Mouse (Mus musculus): ENCODE data around the gene Scrt2. TPM values are rescaled to one million over a fixed set of nuclear protein-coding genes. Genes with fewer than 3 reads are reported as not detected.

Scrt2 gene
- polyA plus RNA-seq, 1 experiment from 2014 or later: not detected

DNA sequence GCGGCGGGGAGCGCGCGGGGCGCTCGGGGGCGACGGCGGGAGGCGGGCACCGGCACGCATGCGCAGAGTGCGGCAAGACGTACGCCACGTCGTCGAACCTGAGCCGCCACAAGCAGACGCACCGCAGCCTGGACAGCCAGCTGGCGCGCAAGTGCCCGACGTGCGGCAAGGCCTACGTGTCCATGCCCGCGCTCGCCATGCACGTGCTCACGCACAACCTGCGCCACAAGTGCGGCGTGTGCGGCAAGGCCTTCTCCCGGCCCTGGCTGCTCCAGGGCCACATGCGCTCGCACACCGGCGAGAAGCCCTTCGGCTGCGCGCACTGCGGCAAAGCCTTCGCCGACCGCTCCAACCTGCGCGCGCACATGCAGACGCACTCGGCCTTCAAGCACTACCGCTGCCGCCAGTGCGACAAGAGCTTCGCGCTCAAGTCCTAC lies 12.0 kb downstream of the Scrt2 start:
- TF ChIP-seq CTCF (IDR thresholded peaks at IDR 0.05) (no peak), EP300 (IDR thresholded peaks at IDR 0.05) (no peak)
- Histone ChIP-seq H3K27ac (ENCODE audit: low read length) (no peak overlapping the region), H3K27me3 (replicated peaks; ENCODE audit: insufficient read depth, low read length) (peaks cover 40% of the 10 kb centered on the region), H3K36me3 (ENCODE audit: insufficient read depth, low read length) (no peaks in the 10 kb centered on the region), H3K9ac (replicated peaks; ENCODE audit: low read depth) (no peak overlapping the region), H3K4me2 (replicated peaks; ENCODE audit: low read depth, low read length) (peak overlapping the region; percentile 46), H3K4me1 (ENCODE audit: insufficient read depth, low read depth, low read length) (no peaks in the 10 kb centered on the region), H3K9me3 (ENCODE audit: low read length) (no peaks in the 10 kb centered on the region), H3K4me3 (ENCODE audit: low read depth, low read length) (peak overlapping the region; percentile 15; the same call in 1 of the 2 replicates)
- no peak for ATAC-seq
- WGBS: 6% methylated on average over 27 of the region's 60 CpGs
- DNase-seq (ENCODE audit: low spot score): no peak

DNA sequence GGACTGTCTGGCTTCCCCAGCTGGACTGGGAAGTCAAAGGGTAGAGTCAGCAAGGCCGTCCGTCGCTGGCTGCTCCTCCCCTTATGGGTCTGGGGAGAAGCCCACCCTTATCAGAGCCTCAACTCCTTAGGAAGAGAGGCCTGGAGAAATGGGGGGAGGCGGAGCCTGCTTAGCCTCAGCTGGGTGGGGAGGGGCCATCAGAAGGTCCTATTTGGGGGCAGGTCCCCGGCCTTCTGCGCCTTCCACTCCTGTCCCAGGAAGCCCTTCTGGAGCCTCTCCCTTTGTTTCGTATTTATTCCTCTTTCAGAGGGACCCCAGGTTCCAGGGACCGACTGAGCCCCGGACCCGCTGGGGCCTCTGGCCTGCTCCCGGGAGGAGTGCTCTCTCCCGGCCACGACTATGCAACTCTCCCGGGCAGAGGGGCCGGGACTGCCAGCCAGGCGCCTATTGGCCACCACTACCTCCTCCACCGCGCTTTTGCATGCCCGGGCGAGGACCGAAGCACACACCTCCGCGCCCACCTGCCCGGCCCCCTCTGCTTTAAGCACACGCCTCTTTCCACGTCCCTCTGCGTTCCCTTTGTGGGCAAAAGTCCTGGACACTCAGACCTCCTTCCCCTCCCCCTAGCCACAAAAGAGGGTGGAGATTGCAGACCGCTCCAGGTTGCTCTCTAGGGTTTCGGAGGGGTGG lies 13.7 kb downstream of the Scrt2 start:
- DNase-seq (ENCODE audit: low spot score) (no peak), ATAC-seq (peak; percentile 26; the same call in 1 of the 2 replicates)
- WGBS: 5% methylated on average over 28 of the region's 29 CpGs
- H3K4me3 ChIP-seq (ENCODE audit: low read depth, low read length): no peak overlapping the region
- no peaks in the 10 kb centered on the region for H3K9me3 ChIP-seq (ENCODE audit: low read length)
- H3K4me1 ChIP-seq (ENCODE audit: insufficient read depth, low read depth, low read length): no peaks in the 10 kb centered on the region
- TF ChIP-seq CTCF (IDR thresholded peaks at IDR 0.05) (no peak), EP300 (IDR thresholded peaks at IDR 0.05) (no peak)
- no peaks in the 10 kb centered on the region for H3K36me3 ChIP-seq (ENCODE audit: insufficient read depth, low read length)
- H3K4me2 ChIP-seq (replicated peaks; ENCODE audit: low read depth, low read length): peak overlapping the region; percentile 17; the same call in 1 of the 2 replicates
- H3K9ac ChIP-seq (replicated peaks; ENCODE audit: low read depth): no peak overlapping the region
- H3K27ac ChIP-seq (ENCODE audit: low read length): no peak overlapping the region
- peaks cover 40% of the 10 kb centered on the region for H3K27me3 ChIP-seq (replicated peaks; ENCODE audit: insufficient read depth, low read length)

DNA sequence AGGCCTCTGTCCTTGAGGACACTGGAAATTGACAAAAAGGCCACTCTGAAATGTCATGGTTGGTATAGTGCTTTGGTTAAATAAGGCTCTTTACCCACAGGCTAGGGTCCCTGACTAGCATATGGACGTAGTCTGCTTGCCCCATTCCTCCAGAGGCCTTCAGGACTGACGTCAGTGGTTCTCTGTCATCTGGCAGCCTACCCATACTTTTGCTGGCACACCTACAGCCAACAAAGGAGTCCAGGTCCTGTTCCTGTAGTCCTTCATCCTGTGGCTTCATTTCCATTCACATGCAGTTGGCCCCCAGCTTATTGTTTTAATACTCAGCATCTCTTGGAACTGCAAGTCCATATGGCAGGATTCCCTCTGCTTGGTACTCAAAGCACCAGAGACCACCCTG lies 15.6 kb downstream of the Scrt2 start:
- DNase-seq (ENCODE audit: low spot score): no peak
- Histone ChIP-seq H3K4me3 (ENCODE audit: low read depth, low read length) (no peak overlapping the region), H3K9me3 (ENCODE audit: low read length) (no peaks in the 10 kb centered on the region), H3K27me3 (replicated peaks; ENCODE audit: insufficient read depth, low read length) (peaks cover 29% of the 10 kb centered on the region), H3K4me2 (replicated peaks; ENCODE audit: low read depth, low read length) (no peak overlapping the region), H3K27ac (ENCODE audit: low read length) (no peak overlapping the region), H3K36me3 (ENCODE audit: insufficient read depth, low read length) (no peaks in the 10 kb centered on the region), H3K9ac (replicated peaks; ENCODE audit: low read depth) (no peak overlapping the region), H3K4me1 (ENCODE audit: insufficient read depth, low read depth, low read length) (no peaks in the 10 kb centered on the region)
- no peak for ATAC-seq
- no peak for TF ChIP-seq EP300 (IDR thresholded peaks at IDR 0.05)
- no peak for TF ChIP-seq CTCF (IDR thresholded peaks at IDR 0.05)
- 71% methylated on average over 2 of the region's 2 CpGs for WGBS

DNA sequence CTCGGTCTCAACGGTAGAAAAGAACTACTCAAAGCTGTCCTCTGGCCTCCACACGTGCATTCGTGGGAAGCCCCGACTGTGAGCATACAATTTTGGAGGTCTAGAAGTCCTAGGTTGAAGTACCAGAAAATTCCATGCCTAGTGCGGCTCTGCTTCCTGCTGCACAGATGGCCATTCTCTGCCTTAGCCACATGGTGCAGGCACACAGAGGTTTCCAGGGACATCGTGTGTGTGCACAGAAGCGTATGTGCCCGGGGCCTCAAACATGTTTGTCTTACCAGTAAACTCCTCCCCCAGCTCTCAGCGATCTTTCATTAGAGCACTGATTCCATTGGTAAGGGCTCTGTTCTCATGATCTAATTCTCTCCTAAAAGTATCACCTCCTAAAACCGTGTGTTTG lies 16.6 kb downstream of the Scrt2 start:
- H3K9me3 ChIP-seq (ENCODE audit: low read length): no peaks in the 10 kb centered on the region
- no peak overlapping the region for H3K27ac ChIP-seq (ENCODE audit: low read length)
- H3K4me3 ChIP-seq (ENCODE audit: low read depth, low read length): no peak overlapping the region
- H3K4me2 ChIP-seq (replicated peaks; ENCODE audit: low read depth, low read length): no peak overlapping the region
- 65% methylated on average over 11 of the region's 11 CpGs for WGBS
- no peaks in the 10 kb centered on the region for H3K4me1 ChIP-seq (ENCODE audit: insufficient read depth, low read depth, low read length)
- H3K36me3 ChIP-seq (ENCODE audit: insufficient read depth, low read length): no peaks in the 10 kb centered on the region
- no peak for TF ChIP-seq EP300 (IDR thresholded peaks at IDR 0.05)
- no peak for TF ChIP-seq CTCF (IDR thresholded peaks at IDR 0.05)
- peaks cover 20% of the 10 kb centered on the region for H3K27me3 ChIP-seq (replicated peaks; ENCODE audit: insufficient read depth, low read length)
- H3K9ac ChIP-seq (replicated peaks; ENCODE audit: low read depth): no peak overlapping the region
- ATAC-seq (no peak), DNase-seq (ENCODE audit: low spot score) (no peak)

DNA sequence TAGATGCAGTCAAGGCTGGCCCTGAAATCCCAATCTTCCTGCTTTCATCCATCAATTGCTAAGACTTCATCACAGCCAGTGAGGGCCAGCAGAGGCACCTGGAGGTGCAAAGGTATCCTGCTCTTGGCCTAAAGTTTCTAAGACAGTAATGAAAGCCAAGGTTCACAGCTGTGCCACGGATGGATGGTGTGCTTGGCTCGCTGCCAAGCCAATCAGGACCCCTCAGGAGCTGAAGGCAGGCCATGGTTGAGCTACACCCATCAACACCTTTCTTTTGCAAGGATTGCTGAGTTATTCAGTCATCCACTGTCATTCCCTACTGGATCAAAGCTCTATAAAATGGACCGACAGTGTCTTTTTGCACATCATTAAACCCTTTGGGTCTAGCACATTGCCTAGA lies 18.2 kb downstream of the Scrt2 start:
- Histone ChIP-seq H3K9me3 (ENCODE audit: low read length) (no peaks in the 10 kb centered on the region), H3K27me3 (replicated peaks; ENCODE audit: insufficient read depth, low read length) (peaks cover 6% of the 10 kb centered on the region), H3K4me3 (ENCODE audit: low read depth, low read length) (no peak overlapping the region), H3K9ac (replicated peaks; ENCODE audit: low read depth) (no peak overlapping the region), H3K36me3 (ENCODE audit: insufficient read depth, low read length) (no peaks in the 10 kb centered on the region), H3K27ac (ENCODE audit: low read length) (no peak overlapping the region), H3K4me2 (replicated peaks; ENCODE audit: low read depth, low read length) (no peak overlapping the region), H3K4me1 (ENCODE audit: insufficient read depth, low read depth, low read length) (no peaks in the 10 kb centered on the region)
- no peak for ATAC-seq
- 43% methylated on average over 3 of the region's 3 CpGs for WGBS
- DNase-seq (ENCODE audit: low spot score): no peak
- no peak for TF ChIP-seq EP300 (IDR thresholded peaks at IDR 0.05)
- no peak for TF ChIP-seq CTCF (IDR thresholded peaks at IDR 0.05)

GRCm38 (mm10) chr2:152101761-152102160 lies 20.4 kb downstream of the Scrt2 start:
- H3K27me3 ChIP-seq (replicated peaks; ENCODE audit: insufficient read depth, low read length): no peaks in the 10 kb centered on the region
- WGBS: 61% methylated on average over 13 of the region's 13 CpGs

More at GRCm38 (mm10) chr2:152101761-152102160, 20.4 kb downstream of the Scrt2 start:
- Histone ChIP-seq H3K4me3 (ENCODE audit: low read depth, low read length) (no peak overlapping the region), H3K4me1 (ENCODE audit: insufficient read depth, low read depth, low read length) (0 out of 2 replicates have a peak, but pooled peaks cover 6% of the 10 kb centered on the region), H3K9ac (replicated peaks; ENCODE audit: low read depth) (no peak overlapping the region), H3K36me3 (ENCODE audit: insufficient read depth, low read length) (no peaks in the 10 kb centered on the region), H3K27ac (ENCODE audit: low read length) (no peak overlapping the region), H3K9me3 (ENCODE audit: low read length) (no peaks in the 10 kb centered on the region), H3K4me2 (replicated peaks; ENCODE audit: low read depth, low read length) (no peak overlapping the region)
- TF ChIP-seq CTCF (IDR thresholded peaks at IDR 0.05) (no peak), EP300 (IDR thresholded peaks at IDR 0.05) (no peak)
- DNase-seq (ENCODE audit: low spot score): no peak
- ATAC-seq: no peak
